19 mouse cellular contexts compared by ENCODE assay signal in genomic region chr3:144413821-144414220, GRCm38 (mm10).
"Had no signal": no experiment of that assay in that cellular context is flagged by ENCODE, and none has a peak within 500 bp of the region (broad histone marks: within the 10 kb centered on the region; RNA-seq: fewer than 3 reads in every experiment).

No protein-coding gene starts in this region.

- H3K27ac ChIP-seq: kidney, postnatal 0 days; layer of hippocampus, adult 2 months; limb, embryonic 10.5 days; limb, embryonic 13.5 days; liver, embryonic 12.5 days; liver, embryonic 15.5 days; lung, embryonic 15.5 days had no signal

- ATAC-seq: liver, embryonic 12.5 days; midbrain, embryonic 16.5 days had no signal

- H3K4me1 ChIP-seq: liver, embryonic 15.5 days had no signal

- H3K4me2 ChIP-seq: limb, embryonic 13.5 days; liver, embryonic 12.5 days; liver, embryonic 15.5 days; lung, embryonic 15.5 days had no signal

- H3K9ac ChIP-seq: limb, embryonic 13.5 days; liver, embryonic 12.5 days; liver, embryonic 15.5 days; lung, embryonic 15.5 days had no signal

- H3K4me3 ChIP-seq: layer of hippocampus, adult 2 months; limb, embryonic 10.5 days; limb, embryonic 13.5 days; liver, embryonic 12.5 days; liver, embryonic 15.5 days; lung, embryonic 15.5 days; megakaryocyte, embryonic 14.5 days; midbrain, embryonic 10.5 days had no signal

- H3K27me3 ChIP-seq: liver, embryonic 15.5 days; lung, embryonic 15.5 days had no signal

- DNase-seq: kidney, postnatal 25 days; layer of hippocampus, adult 9-11 months; liver; lung, adult 18-20 months; lung, postnatal 10 days; lung, postnatal 36 days; thymus, adult 2 months; thymus, postnatal 14 days; thymus, postnatal 4 days had no signal

- H3K36me3 ChIP-seq: limb, embryonic 10.5 days; limb, embryonic 13.5 days; liver, embryonic 12.5 days; liver, embryonic 15.5 days; lung, embryonic 15.5 days; midbrain, embryonic 10.5 days had no signal

- H3K9me3 ChIP-seq: limb, embryonic 10.5 days; limb, embryonic 13.5 days; liver, embryonic 12.5 days; liver, embryonic 15.5 days; lung, embryonic 15.5 days; midbrain, embryonic 10.5 days had no signal
